Mouse (Mus musculus): ENCODE data around the gene B4galt3. TPM values are rescaled to one million over a fixed set of nuclear protein-coding genes. Genes with fewer than 3 reads are reported as not detected.

Gene B4galt3
- polyA plus RNA-seq, 1 experiment from 2014 or later, result 77.0 TPM

DNA sequence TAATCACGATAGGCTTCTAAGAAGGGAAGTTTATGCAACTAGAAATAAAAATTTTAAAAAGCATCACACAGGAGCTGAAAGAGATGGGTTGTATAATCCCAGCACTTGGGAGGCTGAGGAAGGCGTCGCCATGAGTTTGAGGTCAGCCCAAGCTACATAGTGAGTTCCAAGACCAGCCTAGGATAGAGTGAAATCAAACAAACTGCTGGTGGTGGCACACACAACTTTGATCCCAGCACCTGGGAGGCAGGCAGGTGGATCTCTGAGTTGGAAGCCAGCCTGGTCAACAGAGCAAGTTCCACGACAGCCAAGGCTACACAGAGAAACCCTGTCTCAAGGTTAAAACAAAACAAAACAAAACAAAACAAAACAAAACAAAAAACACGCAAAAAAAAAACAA is 37.8 kb upstream of the B4galt3 start:
- no peak overlapping the region for H3K9ac ChIP-seq (replicated peaks; ENCODE audit: low read depth)
- ATAC-seq (no peak), DNase-seq (ENCODE audit: low spot score) (no peak)
- TF ChIP-seq EP300 (IDR thresholded peaks at IDR 0.05) (no peak), CTCF (IDR thresholded peaks at IDR 0.05) (no peak)
- H3K4me1 ChIP-seq (ENCODE audit: insufficient read depth, low read depth, low read length), result no peaks in the 10 kb centered on the region
- no peak overlapping the region for H3K4me3 ChIP-seq (ENCODE audit: low read depth, low read length)
- 75% methylated on average over 5 of the region's 5 CpGs for WGBS
- peaks cover 18% of the 10 kb centered on the region for H3K36me3 ChIP-seq (ENCODE audit: insufficient read depth, low read length)
- no peaks in the 10 kb centered on the region for H3K27me3 ChIP-seq (replicated peaks; ENCODE audit: insufficient read depth, low read length)
- H3K9me3 ChIP-seq (ENCODE audit: low read length), result no peaks in the 10 kb centered on the region
- peak overlapping the region; percentile 12; the same call in 1 of the 2 replicates for H3K4me2 ChIP-seq (replicated peaks; ENCODE audit: low read depth, low read length)
- H3K27ac ChIP-seq (ENCODE audit: low read length), result peak overlapping the region; percentile 87; the same call in 1 of the 2 replicates

DNA sequence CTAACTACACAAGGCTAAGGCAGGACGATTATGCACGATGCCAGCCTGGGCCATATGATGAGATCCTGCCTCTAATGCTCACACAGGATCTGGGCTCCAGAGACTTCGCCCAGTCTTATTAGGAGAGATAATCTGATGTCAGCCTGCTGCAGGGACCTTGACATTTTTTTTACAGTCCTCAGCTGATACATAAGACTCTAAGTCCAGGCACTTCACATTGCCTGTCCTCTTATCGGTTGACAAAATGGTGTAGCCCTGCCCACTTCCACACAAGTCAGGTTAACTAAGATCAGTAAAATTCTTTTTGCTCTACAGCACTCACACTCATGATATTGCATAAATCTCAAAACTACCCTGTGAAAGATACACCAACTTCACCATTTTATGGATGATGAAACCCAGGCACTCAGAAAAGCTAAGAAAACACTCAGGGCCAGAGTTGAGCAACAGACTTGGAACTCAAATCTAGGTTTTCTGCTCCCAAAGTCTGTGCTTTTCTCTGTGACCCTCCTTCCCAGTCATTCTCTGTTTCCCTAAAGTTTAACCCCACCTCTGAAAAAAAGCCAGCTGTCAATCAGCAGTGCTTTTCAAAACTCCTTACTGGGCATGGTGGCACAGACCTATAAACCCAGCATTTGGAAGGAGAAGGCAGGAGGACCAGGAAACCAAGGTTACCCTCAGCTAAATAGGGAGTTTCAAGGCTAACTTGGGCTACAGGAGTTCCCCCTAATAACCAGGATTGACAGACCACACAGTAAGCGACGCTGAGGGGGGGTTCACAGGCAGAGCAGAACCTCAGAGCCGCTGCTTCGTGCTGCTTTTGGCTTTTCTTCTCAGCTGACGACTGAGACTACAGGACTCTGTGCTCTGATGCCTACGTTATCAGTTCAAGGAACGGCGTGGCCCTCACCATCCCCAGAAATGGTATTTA is 37.1 kb upstream of the B4galt3 start:
- TF ChIP-seq CTCF (IDR thresholded peaks at IDR 0.05), result no peak
- TF ChIP-seq EP300 (IDR thresholded peaks at IDR 0.05), result peak; percentile 92
- H3K4me3 ChIP-seq (ENCODE audit: low read depth, low read length), result 0 out of 2 replicates have a peak overlapping the region, but pooled peaks have one; percentile 15
- no peaks in the 10 kb centered on the region for H3K9me3 ChIP-seq (ENCODE audit: low read length)
- ATAC-seq (peak; percentile 88), DNase-seq (ENCODE audit: low spot score) (peak; percentile 94)
- WGBS, result 70% methylated on average over 12 of the region's 12 CpGs
- H3K4me2 ChIP-seq (replicated peaks; ENCODE audit: low read depth, low read length), result no peak overlapping the region
- H3K27ac ChIP-seq (ENCODE audit: low read length), result peak overlapping the region; percentile 87
- H3K36me3 ChIP-seq (ENCODE audit: insufficient read depth, low read length), result peaks cover 25% of the 10 kb centered on the region
- H3K4me1 ChIP-seq (ENCODE audit: insufficient read depth, low read depth, low read length), result no peaks in the 10 kb centered on the region
- 0 out of 2 replicates have a peak overlapping the region, but pooled peaks have one; percentile 8 for H3K9ac ChIP-seq (replicated peaks; ENCODE audit: low read depth)
- H3K27me3 ChIP-seq (replicated peaks; ENCODE audit: insufficient read depth, low read length), result no peaks in the 10 kb centered on the region

DNA sequence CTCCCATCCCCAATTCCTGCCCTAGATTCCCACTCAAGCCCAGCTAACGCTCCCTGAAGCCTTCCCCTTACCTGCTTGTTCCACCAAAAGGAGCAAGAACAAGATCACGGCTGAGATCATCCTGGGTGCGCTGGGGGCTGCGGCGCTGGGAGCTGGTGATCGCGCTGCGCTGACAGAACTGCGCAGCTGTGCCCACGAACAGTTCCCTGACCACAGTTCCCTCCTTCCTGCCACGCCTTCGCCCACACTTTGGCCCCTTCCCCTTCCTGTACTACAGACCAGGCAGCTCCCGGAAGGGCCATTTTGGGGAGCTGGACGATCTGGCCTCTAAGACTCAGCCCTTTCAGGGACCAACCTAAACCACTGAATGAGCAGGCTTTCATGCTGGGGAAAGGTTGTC is 36.0 kb upstream of the B4galt3 start, which contains the start of gene Fcer1g:
Gene Fcer1g (minus strand): TSS at position 240 of the 400 bp plus-strand sequence.
- TF ChIP-seq CTCF (IDR thresholded peaks at IDR 0.05) (no peak), EP300 (IDR thresholded peaks at IDR 0.05) (no peak)
- no peaks in the 10 kb centered on the region for H3K4me1 ChIP-seq (ENCODE audit: insufficient read depth, low read depth, low read length)
- 0 out of 2 replicates have a peak within 1 kb of the TSS, but pooled peaks have one; percentile 8 for H3K9ac ChIP-seq (replicated peaks; ENCODE audit: low read depth)
- ATAC-seq (0 out of 2 replicates have a peak, but pooled peaks have one; percentile 7), DNase-seq (ENCODE audit: low spot score) (peak; percentile 29)
- peak within 1 kb of the TSS; percentile 87 for H3K27ac ChIP-seq (ENCODE audit: low read length)
- H3K4me2 ChIP-seq (replicated peaks; ENCODE audit: low read depth, low read length), result no peak within 1 kb of the TSS
- peaks cover 34% of the 10 kb centered on the region for H3K36me3 ChIP-seq (ENCODE audit: insufficient read depth, low read length)
- WGBS, result 85% methylated on average over 14 of the region's 14 CpGs
- H3K9me3 ChIP-seq (ENCODE audit: low read length), result no peaks in the 10 kb centered on the region
- H3K27me3 ChIP-seq (replicated peaks; ENCODE audit: insufficient read depth, low read length), result no peaks in the 10 kb centered on the region
- 0 out of 2 replicates have a peak within 1 kb of the TSS, but pooled peaks have one; percentile 15 for H3K4me3 ChIP-seq (ENCODE audit: low read depth, low read length)

DNA sequence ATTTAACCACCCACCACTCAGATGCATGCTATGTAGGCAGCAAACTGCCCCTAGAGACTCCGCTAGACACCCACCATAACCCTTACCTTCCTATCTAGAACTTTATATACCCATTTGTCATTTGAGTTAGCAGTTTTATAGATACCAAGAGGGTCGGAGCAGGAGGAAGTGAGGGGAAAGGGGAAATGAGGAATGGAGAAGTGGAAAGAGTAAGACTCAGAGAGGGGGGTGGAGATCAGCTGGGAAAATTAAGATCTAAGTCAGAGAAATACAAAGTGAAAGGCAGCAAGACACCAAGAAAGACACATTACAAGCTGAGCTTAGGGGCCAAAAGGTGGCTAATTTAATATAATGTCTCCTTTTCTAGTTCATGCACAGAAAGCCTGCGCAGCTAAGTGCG is 35.6 kb upstream of the B4galt3 start:
- no peak for DNase-seq (ENCODE audit: low spot score)
- Histone ChIP-seq H3K36me3 (ENCODE audit: insufficient read depth, low read length) (peaks cover 38% of the 10 kb centered on the region), H3K4me2 (replicated peaks; ENCODE audit: low read depth, low read length) (no peak overlapping the region), H3K27me3 (replicated peaks; ENCODE audit: insufficient read depth, low read length) (no peaks in the 10 kb centered on the region), H3K4me1 (ENCODE audit: insufficient read depth, low read depth, low read length) (no peaks in the 10 kb centered on the region), H3K9me3 (ENCODE audit: low read length) (no peaks in the 10 kb centered on the region), H3K4me3 (ENCODE audit: low read depth, low read length) (no peak overlapping the region), H3K9ac (replicated peaks; ENCODE audit: low read depth) (no peak overlapping the region), H3K27ac (ENCODE audit: low read length) (peak overlapping the region; percentile 87; the same call in 1 of the 2 replicates)
- no peak for ATAC-seq
- no peak for TF ChIP-seq CTCF (IDR thresholded peaks at IDR 0.05)
- no peak for TF ChIP-seq EP300 (IDR thresholded peaks at IDR 0.05)
- WGBS, result 83% methylated on average over 4 of the region's 4 CpGs

DNA sequence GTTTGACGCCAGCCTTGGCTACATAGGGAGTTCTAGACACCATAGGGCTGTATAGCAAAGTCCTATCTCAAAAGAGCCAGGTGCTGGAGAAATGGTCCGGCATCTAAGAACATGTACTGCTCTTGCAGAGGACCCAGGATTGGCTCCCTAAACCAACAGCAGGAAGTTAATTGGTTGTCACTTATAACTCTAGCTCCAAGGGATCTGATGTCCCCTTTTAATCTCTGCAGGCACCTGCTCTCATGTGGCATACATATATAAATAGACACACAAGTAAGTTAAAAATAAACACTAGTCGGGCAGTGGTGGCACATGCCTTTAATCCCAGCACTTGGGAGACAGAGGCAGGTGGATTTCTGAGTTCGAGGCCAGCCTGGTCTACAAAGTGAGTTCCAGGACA is 34.3 kb upstream of the B4galt3 start:
- Histone ChIP-seq H3K4me2 (replicated peaks; ENCODE audit: low read depth, low read length) (no peak overlapping the region), H3K27ac (ENCODE audit: low read length) (no peak overlapping the region), H3K27me3 (replicated peaks; ENCODE audit: insufficient read depth, low read length) (no peaks in the 10 kb centered on the region), H3K9me3 (ENCODE audit: low read length) (no peaks in the 10 kb centered on the region), H3K4me1 (ENCODE audit: insufficient read depth, low read depth, low read length) (0 out of 2 replicates have a peak, but pooled peaks cover 3% of the 10 kb centered on the region), H3K9ac (replicated peaks; ENCODE audit: low read depth) (no peak overlapping the region), H3K36me3 (ENCODE audit: insufficient read depth, low read length) (peaks cover 40% of the 10 kb centered on the region), H3K4me3 (ENCODE audit: low read depth, low read length) (no peak overlapping the region)
- ATAC-seq (no peak), DNase-seq (ENCODE audit: low spot score) (no peak)
- 74% methylated on average over 4 of the region's 4 CpGs for WGBS
- TF ChIP-seq EP300 (IDR thresholded peaks at IDR 0.05) (no peak), CTCF (IDR thresholded peaks at IDR 0.05) (no peak)

DNA sequence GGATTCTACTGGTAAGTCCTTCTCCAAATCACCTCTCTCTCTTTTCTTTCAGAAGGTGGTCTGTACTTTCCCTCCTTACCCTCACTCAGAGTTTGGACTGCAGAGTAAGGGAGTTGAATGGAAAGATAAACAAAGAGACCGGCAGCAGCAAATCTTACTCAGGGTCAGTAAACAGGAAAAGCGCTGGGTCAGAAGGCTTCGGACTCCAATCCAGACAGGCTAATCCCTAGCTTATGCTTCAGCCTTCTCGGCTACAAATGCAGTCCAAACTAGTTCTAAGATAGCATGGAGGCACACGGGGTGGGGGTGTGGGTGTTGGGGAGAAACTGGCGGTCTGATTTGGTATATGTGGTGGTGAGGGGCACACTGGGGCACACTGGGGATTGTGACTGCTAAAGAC is 32.7 kb upstream of the B4galt3 start:
- H3K27me3 ChIP-seq (replicated peaks; ENCODE audit: insufficient read depth, low read length), result no peaks in the 10 kb centered on the region
- peaks cover 40% of the 10 kb centered on the region for H3K36me3 ChIP-seq (ENCODE audit: insufficient read depth, low read length)
- H3K4me3 ChIP-seq (ENCODE audit: low read depth, low read length), result no peak overlapping the region
- 68% methylated on average over 6 of the region's 6 CpGs for WGBS
- H3K9ac ChIP-seq (replicated peaks; ENCODE audit: low read depth), result no peak overlapping the region
- ATAC-seq, result no peak
- H3K4me2 ChIP-seq (replicated peaks; ENCODE audit: low read depth, low read length), result no peak overlapping the region
- H3K4me1 ChIP-seq (ENCODE audit: insufficient read depth, low read depth, low read length), result 0 out of 2 replicates have a peak, but pooled peaks cover 3% of the 10 kb centered on the region
- no peaks in the 10 kb centered on the region for H3K9me3 ChIP-seq (ENCODE audit: low read length)
- H3K27ac ChIP-seq (ENCODE audit: low read length), result no peak overlapping the region
- no peak for DNase-seq (ENCODE audit: low spot score)
- TF ChIP-seq EP300 (IDR thresholded peaks at IDR 0.05) (no peak), CTCF (IDR thresholded peaks at IDR 0.05) (no peak)
